Mouse (Mus musculus) testis, adult 2 months (tissue): ENCODE data around the gene Gramd1a. TPM values are rescaled to one million over a fixed set of nuclear protein-coding genes. Genes with fewer than 3 reads are reported as not detected.

Source experiments
- H3K27ac ChIP-seq: fragments of 200-500 bp; 2 replicates; pipeline ENCODE4 v1.5.1; 2012; ENCODE audit warnings: low read depth, low read length; ENCODE audit not compliant: control insufficient read depth, insufficient read depth
- H3K27me3 ChIP-seq: fragments of 200-500 bp; 2 replicates; pipeline ENCODE4 v1.6.1; 2012; ENCODE audit warnings: mild to moderate bottlenecking, low read length, moderate library complexity; ENCODE audit not compliant: control insufficient read depth, insufficient read depth
- H3K36me3 ChIP-seq: fragments of 200-500 bp; 2 replicates; pipeline ENCODE4 v1.6.1; 2012; ENCODE audit warnings: mild to moderate bottlenecking, low read length; ENCODE audit not compliant: control insufficient read depth, insufficient read depth
- H3K4me1 ChIP-seq: fragments of 200-500 bp; 2 replicates; pipeline ENCODE4 v1.6.1; 2012; ENCODE audit warnings: low read length; ENCODE audit not compliant: control insufficient read depth, insufficient read depth
- H3K4me3 ChIP-seq: fragments of 200-500 bp; 2 replicates; pipeline ENCODE4 v1.5.1; 2012; ENCODE audit warnings: low read depth, mild to moderate bottlenecking, low read length, moderate library complexity, mixed read lengths; ENCODE audit not compliant: control insufficient read depth
- CTCF ChIP-seq: fragments of 200-500 bp; IDR thresholded peaks from 2 replicates; pipeline ENCODE4 v1.5.1; 2012; ENCODE audit warnings: low read depth, mild to moderate bottlenecking, inconsistent platforms, low read length, moderate library complexity; ENCODE audit not compliant: control insufficient read depth, insufficient read depth, insufficient replicate concordance
- POLR2A ChIP-seq: fragments of 200-500 bp; IDR thresholded peaks from 2 replicates; pipeline ENCODE4 v1.6.1; 2012; ENCODE audit warnings: low read depth, mild to moderate bottlenecking, inconsistent platforms, low read length, moderate library complexity; ENCODE audit not compliant: control insufficient read depth
- polyA plus RNA-seq: library from polyadenylated mRNA; depleted of rRNA; stranded (reverse); fragments of >200 nt; gene quantifications from 2 replicates; pipeline ENCODE4 v1.2.3, GENCODE M21; 2012

The Gramd1a gene
- polyA plus RNA-seq, 1 experiment, result 35.1 TPM

- H3K4me3 ChIP-seq, result no peak overlapping the region
- TF ChIP-seq POLR2A (no peak), CTCF (no peak)
- H3K27ac ChIP-seq, result no peak overlapping the region
- H3K4me1 ChIP-seq, result no peaks in the 10 kb centered on the region; the same call in 1 of the 2 replicates
- H3K36me3 ChIP-seq, result no peaks in the 10 kb centered on the region
- H3K27me3 ChIP-seq, result no peaks in the 10 kb centered on the region
These were observed 66.0 kb downstream of the Gramd1a start for GRCm38 (mm10) chr7:31089721-31090120.

- no peaks in the 10 kb centered on the region for H3K36me3 ChIP-seq
These were observed 67.5 kb downstream of the Gramd1a start for GRCm38 (mm10) chr7:31088206-31088605.

GRCm38 (mm10) chr7:31087262-31087661 is 68.4 kb downstream of the Gramd1a start:
- TF ChIP-seq CTCF (no peak), POLR2A (no peak)
- H3K27ac ChIP-seq, result no peak overlapping the region
- peaks cover 3% of the 10 kb centered on the region for H3K4me1 ChIP-seq
- no peaks in the 10 kb centered on the region for H3K27me3 ChIP-seq
- H3K36me3 ChIP-seq, result no peaks in the 10 kb centered on the region
- H3K4me3 ChIP-seq, result no peak overlapping the region

More at GRCm38 (mm10) chr7:31088206-31088605, 67.5 kb downstream of the Gramd1a start:
- Histone ChIP-seq H3K4me3 (no peak overlapping the region), H3K27me3 (no peaks in the 10 kb centered on the region), H3K4me1 (peaks cover 1% of the 10 kb centered on the region), H3K27ac (no peak overlapping the region)
- TF ChIP-seq POLR2A (no peak), CTCF (no peak)

- TF ChIP-seq CTCF (no peak), POLR2A (no peak)
- H3K27me3 ChIP-seq, result no peaks in the 10 kb centered on the region
- H3K4me1 ChIP-seq, result peaks cover 3% of the 10 kb centered on the region
- H3K27ac ChIP-seq, result no peak overlapping the region
- H3K36me3 ChIP-seq, result no peaks in the 10 kb centered on the region
- H3K4me3 ChIP-seq, result no peak overlapping the region
These were observed 69.4 kb downstream of the Gramd1a start for GRCm38 (mm10) chr7:31086175-31086755.

- TF ChIP-seq CTCF (no peak), POLR2A (no peak)
- H3K27ac ChIP-seq, result no peak overlapping the region
- H3K27me3 ChIP-seq, result no peaks in the 10 kb centered on the region
- no peak overlapping the region for H3K4me3 ChIP-seq
- peaks cover 3% of the 10 kb centered on the region for H3K4me1 ChIP-seq
- H3K36me3 ChIP-seq, result no peaks in the 10 kb centered on the region
These were observed 70.5 kb downstream of the Gramd1a start for GRCm38 (mm10) chr7:31085171-31085570.

- no peaks in the 10 kb centered on the region for H3K36me3 ChIP-seq
- no peaks in the 10 kb centered on the region for H3K27me3 ChIP-seq
- TF ChIP-seq POLR2A, result no peak
- TF ChIP-seq CTCF, result no peak
- no peak overlapping the region for H3K27ac ChIP-seq
- no peak overlapping the region for H3K4me3 ChIP-seq
- H3K4me1 ChIP-seq, result peaks cover 3% of the 10 kb centered on the region
These were observed 71.6 kb downstream of the Gramd1a start for GRCm38 (mm10) chr7:31084140-31084539.

- H3K27ac ChIP-seq, result no peak overlapping the region; the same call in 1 of the 2 replicates
- no peaks in the 10 kb centered on the region for H3K36me3 ChIP-seq
- H3K4me1 ChIP-seq, result peaks cover 3% of the 10 kb centered on the region
- no peak overlapping the region for H3K4me3 ChIP-seq
- TF ChIP-seq POLR2A, result no peak
- TF ChIP-seq CTCF, result no peak
- no peaks in the 10 kb centered on the region for H3K27me3 ChIP-seq
These were observed 72.7 kb downstream of the Gramd1a start for GRCm38 (mm10) chr7:31082831-31083588.

GRCm38 (mm10) chr7:31082106-31082505 is 73.6 kb downstream of the Gramd1a start:
- H3K27ac ChIP-seq, result no peak overlapping the region
- H3K4me1 ChIP-seq, result peaks cover 3% of the 10 kb centered on the region

More at GRCm38 (mm10) chr7:31082106-31082505, 73.6 kb downstream of the Gramd1a start:
- TF ChIP-seq CTCF, result no peak
- no peak for TF ChIP-seq POLR2A
- Histone ChIP-seq H3K4me3 (no peak overlapping the region), H3K36me3 (no peaks in the 10 kb centered on the region), H3K27me3 (no peaks in the 10 kb centered on the region)
